Mouse (Mus musculus) B cell, adult 67 days (primary cell): ENCODE results near the gene Amn1. TPM values are rescaled to one million over a fixed set of nuclear protein-coding genes. Genes with fewer than 3 reads are reported as not detected.

Source experiments
- total RNA-seq, 2 experiments: library from RNA; stranded (reverse); gene quantifications; 4 replicates each; pipeline ENCODE4 v1.2.4; 2023

The Amn1 gene
- total RNA-seq: 10 to 100 TPM; 27.1 to 31.6 TPM

DNA sequence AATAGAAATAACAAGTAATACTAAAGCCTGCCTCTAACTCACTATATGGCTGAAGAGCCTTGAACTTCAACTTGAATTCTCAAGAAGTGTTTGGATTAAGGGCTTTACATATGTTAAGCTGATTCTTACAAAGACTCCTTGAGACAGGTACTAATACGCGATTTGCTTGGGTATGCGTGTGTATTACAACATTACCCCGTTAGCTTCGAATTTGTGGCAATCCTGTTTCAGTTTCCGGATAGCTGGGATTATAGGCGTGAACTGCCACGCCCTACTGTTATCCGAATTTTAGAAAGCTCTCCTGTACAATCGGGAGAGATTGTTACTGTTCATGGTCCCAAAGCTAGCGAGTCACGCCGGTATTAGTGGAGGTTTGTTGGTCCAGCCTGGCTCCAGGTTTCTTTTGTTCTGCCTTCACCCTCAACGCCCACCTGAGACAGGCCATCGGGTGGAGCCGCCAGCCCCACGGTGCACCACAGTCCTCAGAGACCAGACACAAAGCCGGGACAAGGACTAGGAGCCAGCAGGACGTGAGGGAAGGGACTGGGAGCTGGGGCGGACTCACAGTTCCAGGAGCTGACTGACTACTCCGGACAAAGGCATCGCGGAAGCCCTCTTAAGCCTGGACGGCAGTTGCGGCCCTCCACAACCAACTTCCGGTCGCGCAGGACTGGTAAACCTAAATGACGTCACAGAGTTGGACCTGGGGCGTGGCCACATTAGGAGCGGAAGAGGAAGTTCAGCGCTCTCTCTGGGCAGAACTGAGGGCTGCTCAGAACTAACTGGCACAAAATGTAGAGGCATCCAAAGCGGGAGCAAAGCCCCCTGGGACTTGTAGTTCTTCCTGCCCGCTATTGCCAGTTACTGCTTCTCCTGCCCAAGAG lies at the start of gene Amn1:
Amn1 (minus strand) TSS at position 672 of the 884 bp plus-strand sequence.

DNA sequence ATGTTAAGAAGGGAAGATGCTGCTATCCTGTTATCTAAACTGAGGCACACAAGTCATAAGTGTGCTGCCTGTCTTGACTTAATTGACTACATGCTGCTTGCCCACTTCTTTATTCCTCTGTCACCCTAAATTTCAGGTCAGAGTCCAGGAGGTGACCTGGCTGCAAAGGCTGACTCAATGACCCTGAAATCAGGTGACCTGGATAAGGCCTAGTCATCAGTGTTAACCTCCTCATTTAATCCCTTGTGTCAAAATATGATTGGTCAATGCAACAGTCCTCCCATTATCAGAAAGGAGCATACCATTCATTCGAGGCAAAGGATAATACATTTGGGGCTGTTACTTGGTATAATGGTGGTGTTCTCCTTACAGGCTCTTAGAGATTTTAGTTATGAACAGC lies 49.0 kb downstream of the Amn1 start, which contains the start of gene Etfbkmt:
Etfbkmt (plus strand) TSS at position 379 of the 400 bp plus-strand sequence.

DNA sequence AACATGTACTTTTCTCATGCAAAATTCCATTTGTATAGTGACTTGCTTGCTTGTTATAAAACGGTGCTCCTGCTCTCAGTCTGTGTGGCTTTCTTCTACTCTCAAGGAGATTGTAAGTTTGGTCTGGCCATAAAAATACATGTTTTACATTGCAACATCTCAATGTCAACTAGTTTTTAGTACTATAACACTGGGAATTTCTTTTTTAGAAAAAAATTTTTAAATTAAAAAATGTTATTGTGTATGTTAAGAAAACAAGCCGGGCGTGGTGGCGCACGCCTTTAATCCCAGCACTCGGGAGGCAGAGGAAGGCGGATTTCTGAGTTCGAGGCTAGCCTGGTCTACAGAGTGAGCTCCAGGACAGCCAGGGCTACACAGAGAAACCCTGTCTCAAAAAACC lies 58.6 kb downstream of the Amn1 start, which contains the start of gene Gm10203:
Gm10203 (plus strand) TSS at position 301 of the 400 bp plus-strand sequence.

Other genes with a start within 250 kb of the Amn1 start
- 10 to 100 TPM; 54.1 to 54.5 TPM for gene Sinhcaf, start 242.2 kb downstream of the Amn1 start, total RNA-seq
- 100 to 1,000 TPM in 1 of 2 experiments, 10 to 100 TPM in 1; 91.8 to 107 TPM for gene Dennd5b, start 87.0 kb downstream of the Amn1 start, total RNA-seq
- not detected for gene Gm10203, start 58.5 kb downstream of the Amn1 start, total RNA-seq
- 10 to 100 TPM; 10.2 to 10.3 TPM for gene Etfbkmt, start 48.9 kb downstream of the Amn1 start, total RNA-seq
- 100 to 1,000 TPM in 1 of 2 experiments, 10 to 100 TPM in 1; 99.4 to 105 TPM for gene Resf1, start 120.7 kb upstream of the Amn1 start, total RNA-seq
- gene Bicd1, start 220.2 kb upstream of the Amn1 start, total RNA-seq: 1 to 10 TPM; 1.3 to 2.8 TPM